Mouse (Mus musculus) lung, postnatal 0 days (tissue): ENCODE results near the gene Ddx39b.

Source experiments
- CTCF ChIP-seq: IDR thresholded peaks from 2 replicates; pipeline ENCODE4 v1.5.1; 2016; ENCODE audit warnings: antibody characterized with exemption, mild to moderate bottlenecking
- EP300 ChIP-seq: IDR thresholded peaks from 2 replicates; pipeline ENCODE4 v1.6.1; 2016; ENCODE audit warnings: antibody characterized with exemption, mild to moderate bottlenecking, control low read depth

- TF ChIP-seq CTCF: no peak
- no peak for TF ChIP-seq EP300
These were observed 36.2 kb upstream of the Ddx39b start for GRCm38 (mm10) chr17:35205380-35205769.
